Mouse (Mus musculus): ENCODE data around the gene Cox7b2.

DNA sequence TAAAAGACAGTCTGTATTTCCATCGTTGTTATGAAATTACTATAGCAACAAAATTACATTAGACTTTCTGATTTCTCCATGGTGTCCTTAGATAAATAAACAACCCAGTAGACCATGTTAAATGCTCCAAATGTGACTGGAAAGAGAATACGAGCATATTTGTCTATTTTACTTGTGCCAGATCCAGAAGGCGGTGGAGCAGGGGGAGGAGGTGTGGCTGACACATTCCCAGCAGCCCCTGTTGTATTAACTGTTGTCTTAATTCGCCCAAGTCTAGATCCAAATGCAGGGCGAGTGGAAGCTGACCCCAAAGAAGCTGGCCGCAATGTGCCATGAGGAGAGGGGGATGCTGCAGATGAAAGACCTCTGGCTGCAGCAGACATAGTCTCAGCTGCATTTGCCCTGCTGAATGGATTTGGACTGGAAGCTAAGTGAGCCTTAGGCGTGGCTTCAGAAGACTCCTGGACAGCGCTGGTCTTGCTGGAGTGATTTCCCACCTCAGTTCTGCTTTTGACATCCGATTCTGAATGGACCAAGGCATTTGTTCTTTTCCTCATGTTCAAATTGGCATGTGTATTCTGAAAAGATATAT, 23.7 kb upstream of the Cox7b2 start:
- TF ChIP-seq CTCF (IDR thresholded peaks at IDR 0.05; ENCODE audit: borderline replicate concordance, insufficient read depth, low read depth, low read length): no peak
- TF ChIP-seq POLR2A (IDR thresholded peaks at IDR 0.05; ENCODE audit: borderline replicate concordance, insufficient read depth, low read length): no peak
